Mouse (Mus musculus) C2C12 (cell line): Measurements from ENCODE around the gene Tob2.

Experiments used
- CEBPB ChIP-seq: IDR thresholded peaks from one replicate; pipeline ENCODE4 v1.6.1; 2011; ENCODE audit warnings: low read depth, mild to moderate bottlenecking, control low read depth, moderate library complexity
- CTCF ChIP-seq: IDR thresholded peaks from one replicate; pipeline ENCODE4 v1.5.1; 2011; ENCODE audit not compliant: control insufficient read depth, insufficient read depth, insufficient read length
- FOSL1 ChIP-seq: IDR thresholded peaks from one replicate; pipeline ENCODE4 v1.8.0; 2011; ENCODE audit warnings: mild to moderate bottlenecking, low read length; ENCODE audit not compliant: poor library complexity, insufficient read depth, severe bottlenecking
- MAX ChIP-seq: IDR thresholded peaks from one replicate; pipeline ENCODE4 v1.6.1; 2011; ENCODE audit warnings: mild to moderate bottlenecking, control low read depth
- MYOD1 ChIP-seq: IDR thresholded peaks from one replicate; pipeline ENCODE4 v1.6.1; 2011; ENCODE audit warnings: low read depth; ENCODE audit not compliant: control insufficient read depth, insufficient read length
- MYOG ChIP-seq: IDR thresholded peaks from one replicate; pipeline ENCODE4 v1.6.1; 2011; ENCODE audit not compliant: control insufficient read depth, insufficient read length; ENCODE audit errors: extremely low read depth
- USF1 ChIP-seq: IDR thresholded peaks from one replicate; pipeline ENCODE4 v1.6.1; 2011; ENCODE audit warnings: low read depth, mild to moderate bottlenecking, control low read depth, moderate library complexity

GRCm38 (mm10) chr15:81833481-81833880 is 25.1 kb downstream of the Tob2 start:
- TF ChIP-seq MAX, result no peak
- TF ChIP-seq CEBPB, result no peak
- no peak for TF ChIP-seq FOSL1
- no peak for TF ChIP-seq CTCF
- no peak for TF ChIP-seq MYOD1
- no peak for TF ChIP-seq USF1
- no peak for TF ChIP-seq MYOG
